23 mouse cellular contexts compared by ENCODE assay signal in the genomic region with DNA sequence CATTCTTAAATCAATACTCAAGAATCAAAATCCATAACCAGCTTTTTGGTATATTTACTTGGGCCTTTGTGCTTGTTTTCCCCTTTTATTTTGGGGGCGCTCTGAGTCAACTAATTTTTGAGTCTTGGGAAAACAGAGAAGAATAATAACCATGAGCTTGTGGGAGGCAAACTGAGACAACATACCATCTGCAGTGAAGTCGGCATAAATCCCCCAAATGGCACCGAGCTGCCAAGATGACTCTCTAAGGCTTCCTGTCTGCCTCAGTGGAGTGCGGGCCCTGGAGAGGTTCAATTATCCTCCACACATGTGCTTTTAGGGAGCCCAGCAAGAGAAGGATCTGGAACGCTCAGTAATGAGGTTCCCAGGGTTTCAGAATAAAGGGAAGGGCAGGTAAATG.
DNase-seq lines count a peak whose midpoint lies in the region; ATAC-seq and TF ChIP-seq lines count a peak whose summit lies in the region.
"Had no signal": no experiment of that assay in that cellular context is flagged by ENCODE, and none has a peak within 500 bp of the region (broad histone marks: within the 10 kb centered on the region; RNA-seq: fewer than 3 reads in every experiment).

No protein-coding gene starts in this region.

- no peak for TF ChIP-seq POLR2A in cerebellum, adult 2 months (IDR thresholded peaks at IDR 0.05; ENCODE audit: borderline replicate concordance, insufficient read depth, low read length)

- no peak overlapping the region for H3K4me3 ChIP-seq in cerebellum, adult 2 months (replicated peaks; ENCODE audit: insufficient read depth, low read depth, low read length)
- no peak overlapping the region for H3K4me3 ChIP-seq in hindbrain, postnatal 0 days (ENCODE audit: low read length)
- H3K4me3 ChIP-seq: embryonic facial prominence, embryonic 12.5 days; embryonic facial prominence, embryonic 15.5 days; gastrocnemius, adult 2 months; heart, embryonic 12.5 days; heart, embryonic 15.5 days; intestine, embryonic 15.5 days had no signal

- 71% methylated on average over 5 of the region's 5 CpGs for WGBS in cerebellum, adult 2 months
- 77% methylated on average over 5 of the region's 5 CpGs for WGBS in hindbrain, postnatal 0 days

- no peak overlapping the region for H3K27ac ChIP-seq in cerebellum, adult 2 months (ENCODE audit: insufficient read depth, low read length)
- no peak overlapping the region for H3K27ac ChIP-seq in hindbrain, postnatal 0 days
- H3K27ac ChIP-seq: embryonic facial prominence, embryonic 12.5 days; embryonic facial prominence, embryonic 15.5 days; gastrocnemius, adult 2 months; heart, embryonic 15.5 days; hindbrain, embryonic 14.5 days; intestine, embryonic 15.5 days had no signal

- ATAC-seq in hindbrain, postnatal 0 days, result no peak
- ATAC-seq: forebrain, embryonic 14.5 days; forebrain, postnatal 0 days; intestine, embryonic 15.5 days had no signal

- H3K36me3 ChIP-seq in hindbrain, postnatal 0 days (ENCODE audit: insufficient read depth, low read length), result no peaks in the 10 kb centered on the region
- H3K36me3 ChIP-seq: embryonic facial prominence, embryonic 12.5 days; embryonic facial prominence, embryonic 15.5 days; heart, embryonic 12.5 days; heart, embryonic 15.5 days; intestine, embryonic 15.5 days had no signal

- no peak overlapping the region for H3K4me2 ChIP-seq in hindbrain, postnatal 0 days (ENCODE audit: low read depth, low read length)
- H3K4me2 ChIP-seq: embryonic facial prominence, embryonic 12.5 days; embryonic facial prominence, embryonic 15.5 days; heart, embryonic 12.5 days; heart, embryonic 15.5 days; hindbrain, embryonic 14.5 days; intestine, embryonic 15.5 days had no signal

- no peaks in the 10 kb centered on the region for H3K27me3 ChIP-seq in cerebellum, adult 2 months (ENCODE audit: control insufficient read depth, insufficient read depth, low read length)
- H3K27me3 ChIP-seq in hindbrain, postnatal 0 days (ENCODE audit: insufficient read depth, low read length), result no peaks in the 10 kb centered on the region
- H3K27me3 ChIP-seq: embryonic facial prominence, embryonic 12.5 days; embryonic facial prominence, embryonic 15.5 days; intestine, embryonic 15.5 days had no signal

- DNase-seq in cerebellum, adult 9-11 months, result peak; percentile 1
- no peak for DNase-seq in cerebellum, adult 2 months
- peak; percentile 32 for DNase-seq in layer of hippocampus, adult 11-12 months (ENCODE audit: low spot score)
- no peak for DNase-seq in layer of hippocampus, postnatal 25 days (ENCODE audit: extremely low spot score in 1 of 2, low spot score in 1 of 2)
- DNase-seq in layer of hippocampus, adult 8-10 months (ENCODE audit: low spot score in 2 of 2), result peak; percentile 28 to 39
- peak; percentile 28 to 38 for DNase-seq in layer of hippocampus, postnatal 36 days
- no peak for DNase-seq in spleen, postnatal 14 days (ENCODE audit: low spot score in 2 of 2)
- DNase-seq in hindbrain, postnatal 0 days (ENCODE audit: low spot score), result no peak
- DNase-seq: adrenal gland, adult 2 months; cerebellum, adult 11 months; cerebellum, postnatal 36 days; forebrain, postnatal 0 days; gastrocnemius, adult 2 months; gastrocnemius, postnatal 14 days; heart, adult 18-20 months; heart, postnatal 36 days had no signal

- TF ChIP-seq CTCF in cerebellum, adult 2 months (IDR thresholded peaks at IDR 0.05; ENCODE audit: borderline replicate concordance, insufficient read depth, low read depth, low read length), result no peak
- TF ChIP-seq CTCF in hindbrain, postnatal 0 days (IDR thresholded peaks at IDR 0.05; ENCODE audit: low read depth), result no peak

- H3K9ac ChIP-seq in hindbrain, postnatal 0 days (replicated peaks; ENCODE audit: low read length), result no peak overlapping the region
- H3K9ac ChIP-seq: embryonic facial prominence, embryonic 12.5 days; embryonic facial prominence, embryonic 15.5 days; forebrain, postnatal 0 days; heart, embryonic 12.5 days; heart, embryonic 15.5 days; hindbrain, embryonic 14.5 days; intestine, embryonic 15.5 days had no signal

- H3K4me1 ChIP-seq in cerebellum, adult 2 months (ENCODE audit: control insufficient read depth, insufficient read depth, low read length), result peaks cover 3% of the 10 kb centered on the region
- 0 out of 2 replicates have a peak, but pooled peaks cover 1% of the 10 kb centered on the region for H3K4me1 ChIP-seq in hindbrain, postnatal 0 days (ENCODE audit: insufficient read depth, low read length)
- H3K4me1 ChIP-seq: embryonic facial prominence, embryonic 12.5 days; embryonic facial prominence, embryonic 15.5 days; heart, embryonic 12.5 days; heart, embryonic 15.5 days; intestine, embryonic 15.5 days had no signal

- no peaks in the 10 kb centered on the region for H3K9me3 ChIP-seq in hindbrain, postnatal 0 days (ENCODE audit: low read length)
- H3K9me3 ChIP-seq: embryonic facial prominence, embryonic 12.5 days; embryonic facial prominence, embryonic 15.5 days; heart, embryonic 12.5 days; heart, embryonic 15.5 days; intestine, embryonic 15.5 days had no signal

Comparison
In these comparisons a context has a peak if more than half of its experiments do, and no peak if none do; other contexts are left out.
1. DNase-seq: peak in cerebellum, adult 9-11 months (single experiment), layer of hippocampus, adult 11-12 months (single experiment), layer of hippocampus, adult 8-10 months (2 of 2) and layer of hippocampus, postnatal 36 days (2 of 2); none in cerebellum, adult 2 months (0 of 2), layer of hippocampus, postnatal 25 days (0 of 2), spleen, postnatal 14 days (0 of 2) and hindbrain, postnatal 0 days (single experiment).